25 mouse cellular contexts compared by ENCODE assay signal in the genomic region with DNA sequence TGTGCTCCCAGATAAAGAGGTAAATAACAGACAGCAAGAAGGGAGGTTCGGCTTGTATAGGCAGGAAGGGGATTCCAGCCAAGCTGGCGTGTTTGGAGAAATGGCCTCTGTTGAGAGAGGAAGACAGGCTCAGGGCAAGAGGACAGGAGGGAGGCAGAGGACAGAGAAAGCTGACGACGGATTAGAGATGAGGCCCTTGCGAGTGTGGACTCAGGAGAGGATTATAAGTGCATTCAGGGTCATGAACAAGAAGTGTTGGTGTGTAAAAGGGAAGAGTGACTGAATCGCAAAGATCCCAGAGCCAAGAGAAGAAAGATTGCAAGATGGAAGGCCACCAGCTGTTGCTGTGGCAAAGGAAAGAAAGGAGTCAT.
DNase-seq lines count a peak whose midpoint lies in the region; ATAC-seq and TF ChIP-seq lines count a peak whose summit lies in the region.
"Had no signal": no experiment of that assay in that cellular context is flagged by ENCODE, and none has a peak within 500 bp of the region (broad histone marks: within the 10 kb centered on the region; RNA-seq: fewer than 3 reads in every experiment).

No protein-coding gene starts in this region.

- peak overlapping the region; percentile 22; the same call in 1 of the 2 replicates for H3K27ac ChIP-seq in neural tube, embryonic 14.5 days (ENCODE audit: low read depth, low read length)
- no peak overlapping the region for H3K27ac ChIP-seq in neural tube, embryonic 15.5 days (replicated peaks)
- H3K27ac ChIP-seq: embryonic facial prominence, embryonic 12.5 days; heart, embryonic 10.5 days; hindbrain, embryonic 10.5 days; limb, embryonic 13.5 days; liver, embryonic 13.5 days; lung, embryonic 15.5 days; macrophage had no signal

- no peak overlapping the region for H3K4me2 ChIP-seq in neural tube, embryonic 14.5 days (ENCODE audit: low read depth, low read length)
- H3K4me2 ChIP-seq in neural tube, embryonic 15.5 days, result no peak overlapping the region
- H3K4me2 ChIP-seq: embryonic facial prominence, embryonic 12.5 days; limb, embryonic 13.5 days; liver, embryonic 13.5 days; lung, embryonic 15.5 days had no signal

- H3K4me1 ChIP-seq in lung, adult 2 months (ENCODE audit: control insufficient read depth, insufficient read depth, low read length), result no peaks in the 10 kb centered on the region
- 0 out of 2 replicates have a peak, but pooled peaks cover 2% of the 10 kb centered on the region for H3K4me1 ChIP-seq in neural tube, embryonic 14.5 days (ENCODE audit: control insufficient read depth, insufficient read depth, low read length)
- peaks cover 14% of the 10 kb centered on the region for H3K4me1 ChIP-seq in neural tube, embryonic 15.5 days
- H3K4me1 ChIP-seq: limb, embryonic 13.5 days; liver, embryonic 13.5 days had no signal

- intact Hi-C loops in gastrocnemius, postnatal 14 days (cut with DNase I; ENCODE audit: low total_unique reads), result no loop called here
- intact Hi-C loops in left cerebral cortex, postnatal 14 days (cut with DNase I), result no loop called here

- no peak for TF ChIP-seq POLR2A in lung, adult 2 months (IDR thresholded peaks at IDR 0.05; ENCODE audit: borderline replicate concordance, extremely low read depth, low read depth, low read length)

- TF ChIP-seq CTCF in lung, adult 2 months (IDR thresholded peaks at IDR 0.05; ENCODE audit: insufficient read depth, low read length), result no peak

- H3K36me3 ChIP-seq in neural tube, embryonic 14.5 days (ENCODE audit: control insufficient read depth, insufficient read depth, low read length), result no peaks in the 10 kb centered on the region
- H3K36me3 ChIP-seq in neural tube, embryonic 15.5 days, result no peaks in the 10 kb centered on the region
- H3K36me3 ChIP-seq: embryonic facial prominence, embryonic 12.5 days; G1E; heart, embryonic 10.5 days; hindbrain, embryonic 10.5 days; limb, embryonic 13.5 days; liver, embryonic 13.5 days; lung, embryonic 15.5 days had no signal

- H3K9ac ChIP-seq in neural tube, embryonic 14.5 days (replicated peaks; ENCODE audit: low read depth, low read length), result no peak overlapping the region
- H3K9ac ChIP-seq in neural tube, embryonic 15.5 days (replicated peaks), result no peak overlapping the region
- H3K9ac ChIP-seq: embryonic facial prominence, embryonic 12.5 days; limb, embryonic 13.5 days; liver, embryonic 13.5 days; lung, embryonic 15.5 days had no signal

- ATAC-seq in neural tube, embryonic 14.5 days (ENCODE audit: low read depth), result peak; percentile 24; the same call in 1 of the 2 replicates
- no peak for ATAC-seq in neural tube, embryonic 15.5 days (ENCODE audit: low FRiP score)
- ATAC-seq: inflammation-experienced regulatory T-cells, adult 6 months; Patski had no signal

- DNase-seq in gastrocnemius, postnatal 10 days, result peak; percentile 8
- DNase-seq in gastrocnemius, postnatal 14 days, result no peak
- peak; percentile 1 for DNase-seq in lung, postnatal 10 days
- DNase-seq in lung, adult 2 months, result no peak
- peak; percentile 43 for DNase-seq in retina, postnatal 7 days (ENCODE audit: low read depth, low spot score)
- DNase-seq in left cerebral cortex, postnatal 14 days (ENCODE audit: low spot score in 2 of 2), result no peak
- DNase-seq: adrenal gland, postnatal 36 days; B cell, adult 2 months; cerebellum, adult 9-10 months; kidney, adult 18-20 months; liver, embryonic 13.5 days; thymus, postnatal 14 days had no signal

- H3K27me3 ChIP-seq in neural tube, embryonic 14.5 days (ENCODE audit: control insufficient read depth, insufficient read depth, low read length), result no peaks in the 10 kb centered on the region
- H3K27me3 ChIP-seq in neural tube, embryonic 15.5 days (replicated peaks), result no peaks in the 10 kb centered on the region
- H3K27me3 ChIP-seq: CH12.LX; embryonic facial prominence, embryonic 12.5 days; limb, embryonic 13.5 days; liver, embryonic 13.5 days; lung, embryonic 15.5 days; Patski had no signal

- 52% methylated on average over 6 of the region's 6 CpGs for WGBS in lung, adult 2 months
- 72% methylated on average over 6 of the region's 6 CpGs for WGBS in neural tube, embryonic 14.5 days
- WGBS in neural tube, embryonic 15.5 days, result 68% methylated on average over 6 of the region's 6 CpGs

- no peak overlapping the region for H3K4me3 ChIP-seq in lung, adult 2 months (replicated peaks; ENCODE audit: extremely low read depth, low read depth, low read length)
- H3K4me3 ChIP-seq in neural tube, embryonic 14.5 days (ENCODE audit: low read depth, low read length), result no peak overlapping the region
- H3K4me3 ChIP-seq in neural tube, embryonic 15.5 days (replicated peaks), result no peak overlapping the region
- H3K4me3 ChIP-seq: embryonic facial prominence, embryonic 12.5 days; erythroblast, embryonic 14.5 days; heart, embryonic 10.5 days; hindbrain, embryonic 10.5 days; limb, embryonic 13.5 days; liver, embryonic 13.5 days; lung, embryonic 15.5 days had no signal

- no peaks in the 10 kb centered on the region for H3K9me3 ChIP-seq in neural tube, embryonic 14.5 days (ENCODE audit: control insufficient read depth, low read length)
- H3K9me3 ChIP-seq in neural tube, embryonic 15.5 days (replicated peaks), result no peaks in the 10 kb centered on the region
- H3K9me3 ChIP-seq: embryonic facial prominence, embryonic 12.5 days; heart, embryonic 10.5 days; hindbrain, embryonic 10.5 days; limb, embryonic 13.5 days; liver, embryonic 13.5 days; lung, embryonic 15.5 days had no signal

Comparison
In these comparisons a context has a peak if more than half of its experiments do, and no peak if none do; other contexts are left out.
1. DNase-seq: peak in gastrocnemius, postnatal 10 days (single experiment), lung, postnatal 10 days (single experiment) and retina, postnatal 7 days (single experiment); none in gastrocnemius, postnatal 14 days (single experiment), lung, adult 2 months (single experiment) and left cerebral cortex, postnatal 14 days (0 of 2).